Mouse (Mus musculus) brain, embryonic 14.5 days (tissue): Measurements from ENCODE around the gene Higd1c. TPM values are rescaled to one million over a fixed set of nuclear protein-coding genes. Genes with fewer than 3 reads are reported as not detected.
"Not testable (repeated sequence)": the region's sequence is repeated elsewhere in the genome, so short reads cannot be mapped to it uniquely, and the experiment has no call there.

Experiments
- DNase-seq: peaks from one replicate; pipeline ENCODE4 v3.0.0-alpha.2; 2011; ENCODE audit warnings: low read depth
- CTCF ChIP-seq: fragments of 200-500 bp; IDR thresholded peaks from 2 replicates; pipeline ENCODE4 v1.5.1; 2012; ENCODE audit warnings: inconsistent platforms, mild to moderate bottlenecking, moderate library complexity, borderline replicate concordance; ENCODE audit not compliant: insufficient read depth, insufficient read length; ENCODE audit errors: extremely low read depth
- POLR2A ChIP-seq: fragments of 200-500 bp; IDR thresholded peaks from 2 replicates; pipeline ENCODE4 v1.6.1; 2012; ENCODE audit warnings: mild to moderate bottlenecking, inconsistent platforms, borderline replicate concordance; ENCODE audit not compliant: poor library complexity, insufficient read depth, insufficient read length, severe bottlenecking; ENCODE audit errors: extremely low read depth
- polyA plus RNA-seq: library from polyadenylated mRNA; depleted of rRNA; stranded (reverse); fragments of >200 nt; gene quantifications from 2 replicates; pipeline ENCODE4 v1.2.3, GENCODE M21; 2012

The Higd1c gene
- polyA plus RNA-seq, 1 experiment, result not detected

- no peak for DNase-seq
- TF ChIP-seq POLR2A (no peak), CTCF (no peak)
Measured at GRCm38 (mm10) chr15:100345484-100345883, 18.9 kb upstream of the Higd1c start.

- TF ChIP-seq CTCF (no peak), POLR2A (no peak)
- peak; percentile 35 for DNase-seq
Measured at GRCm38 (mm10) chr15:100346761-100347160, 17.6 kb upstream of the Higd1c start.

DNA sequence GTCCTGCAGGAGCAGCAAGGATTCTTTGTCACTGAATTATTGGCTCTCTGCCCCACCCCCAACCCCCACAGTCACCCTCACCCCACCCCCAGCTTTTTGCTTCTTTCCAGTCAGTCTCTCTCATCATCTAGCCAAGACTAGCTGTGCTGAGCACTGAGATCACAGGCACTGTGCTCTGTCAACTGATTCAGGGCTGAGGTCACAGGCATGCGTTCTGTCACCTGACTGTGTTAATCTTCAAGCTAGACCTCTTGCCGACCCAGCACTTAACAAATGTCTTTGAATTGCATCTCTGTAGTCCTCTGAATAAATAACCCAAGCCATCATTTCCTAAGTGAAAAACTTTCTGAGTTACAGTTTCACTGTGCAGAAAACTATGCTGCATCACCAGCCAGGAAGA lies 14.8 kb upstream of the Higd1c start:
- DNase-seq, result no peak

GRCm38 (mm10) chr15:100351501-100352060 lies 12.8 kb upstream of the Higd1c start:
- TF ChIP-seq CTCF, result no peak
- TF ChIP-seq POLR2A, result no peak
- DNase-seq, result no peak

More for the DNA sequence above, 14.8 kb upstream of the Higd1c start:
- no peak for TF ChIP-seq POLR2A
- no peak for TF ChIP-seq CTCF

DNA sequence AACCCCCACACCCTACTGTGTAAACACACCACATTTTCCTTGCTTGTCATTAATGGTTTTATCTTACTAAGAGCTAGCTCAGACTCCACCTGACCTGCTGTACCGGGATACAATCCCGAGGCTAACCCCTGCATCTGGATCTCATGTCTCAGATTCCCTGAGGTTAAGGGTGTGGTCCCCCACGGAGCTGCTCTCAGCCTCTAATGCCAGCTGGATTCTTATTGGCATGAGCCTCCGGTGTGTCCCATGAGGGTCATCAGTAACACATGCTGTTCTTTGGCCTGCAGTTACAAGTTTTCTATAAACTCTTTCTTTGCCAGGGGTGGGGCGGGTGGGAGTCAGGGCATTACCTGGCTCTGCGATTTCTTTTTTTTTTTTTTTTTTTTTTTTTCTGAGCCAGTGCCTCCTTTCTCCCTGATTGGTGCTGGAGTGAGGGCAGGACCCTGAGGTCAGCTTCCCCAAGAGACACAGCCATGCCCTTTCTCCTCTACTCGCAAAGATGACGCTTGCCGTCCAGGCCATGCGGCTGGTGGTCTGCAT lies 11.6 kb upstream of the Higd1c start, which contains the start of the genes Methig1 and Mettl7a2:
TSS of gene Methig1 (plus strand) at position 439 of the 540 bp plus-strand sequence.
TSS of gene Mettl7a2 (plus strand) at position 490 of the 540 bp plus-strand sequence.
- TF ChIP-seq POLR2A (no peak), CTCF (no peak)
- DNase-seq, result no peak

DNA sequence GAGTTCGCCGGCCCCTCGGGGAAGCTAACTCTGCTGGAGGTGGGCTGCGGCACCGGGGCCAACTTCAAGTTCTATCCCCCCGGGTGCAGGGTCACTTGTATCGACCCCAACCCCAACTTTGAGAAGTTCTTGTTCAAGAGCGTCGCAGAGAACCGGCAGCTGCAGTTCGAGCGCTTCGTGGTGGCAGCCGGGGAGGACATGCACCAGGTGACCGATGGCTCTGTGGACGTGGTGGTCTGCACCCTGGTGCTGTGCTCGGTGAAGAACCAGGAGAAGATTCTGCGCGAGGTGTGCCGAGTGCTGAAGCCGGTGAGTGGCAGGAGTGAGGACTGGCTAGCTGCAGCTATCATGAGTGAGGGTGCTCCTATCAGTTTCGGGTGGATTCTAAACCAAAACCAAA lies 10.9 kb upstream of the Higd1c start:
- not testable (repeated sequence) for DNase-seq

DNA sequence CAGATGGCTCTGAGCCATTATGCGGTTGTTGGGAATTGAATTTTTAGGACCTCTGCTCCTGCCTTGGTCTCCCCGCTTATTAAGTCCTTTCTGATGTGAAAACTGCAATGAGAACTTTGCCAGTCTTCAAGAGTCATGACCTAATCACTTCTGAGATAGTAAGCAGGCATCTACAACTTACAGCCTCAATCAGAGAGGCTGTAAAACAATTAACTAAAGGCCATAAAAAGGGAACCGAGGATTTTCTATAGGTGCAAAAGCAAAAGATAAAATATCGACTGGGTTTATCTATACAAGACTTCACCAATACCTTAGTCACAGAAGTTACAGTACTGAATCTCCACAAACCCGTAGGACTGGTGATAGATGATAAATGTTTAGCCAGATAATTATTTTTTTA lies 8.5 kb upstream of the Higd1c start:
- TF ChIP-seq POLR2A (no peak), CTCF (no peak)
- no peak for DNase-seq

- not testable (repeated sequence) for DNase-seq
Measured at GRCm38 (mm10) chr15:100365967-100366366, 1.6 kb downstream of the Higd1c start.

- DNase-seq, result no peak
- TF ChIP-seq CTCF (no peak), POLR2A (no peak)
Measured at GRCm38 (mm10) chr15:100367119-100367518, 2.8 kb downstream of the Higd1c start.

- TF ChIP-seq POLR2A (no peak), CTCF (peak; percentile 71; the same call in 1 of the 2 replicates)
- peak; percentile 85 for DNase-seq
Measured at GRCm38 (mm10) chr15:100375066-100375465, 10.7 kb downstream of the Higd1c start.

GRCm38 (mm10) chr15:100377847-100378505 lies 13.6 kb downstream of the Higd1c start:
- DNase-seq, result not testable (repeated sequence)

DNA sequence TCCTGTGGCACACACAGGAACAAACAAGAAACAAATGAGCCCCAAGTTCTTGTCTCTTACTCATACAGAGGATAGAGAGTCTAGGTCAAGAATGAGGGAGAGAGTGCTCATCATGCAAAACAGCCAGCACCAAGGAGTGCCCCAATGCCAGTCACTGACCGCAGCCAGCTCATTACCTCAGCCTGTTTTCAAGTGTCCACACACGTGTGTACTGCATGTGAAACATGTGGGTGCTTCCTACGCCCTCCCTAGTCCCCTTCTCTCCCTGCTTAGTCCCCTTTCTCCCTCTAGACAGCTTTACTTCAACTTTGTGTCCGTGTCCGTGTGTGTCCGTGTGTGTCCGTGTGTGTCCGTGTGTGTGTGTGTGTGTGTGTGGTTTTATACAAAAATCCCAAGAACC lies 15.3 kb downstream of the Higd1c start:
- no peak for DNase-seq
- TF ChIP-seq CTCF (no peak), POLR2A (no peak)

GRCm38 (mm10) chr15:100380104-100380503 lies 15.8 kb downstream of the Higd1c start:
- no peak for DNase-seq
- TF ChIP-seq CTCF (no peak), POLR2A (no peak)

DNA sequence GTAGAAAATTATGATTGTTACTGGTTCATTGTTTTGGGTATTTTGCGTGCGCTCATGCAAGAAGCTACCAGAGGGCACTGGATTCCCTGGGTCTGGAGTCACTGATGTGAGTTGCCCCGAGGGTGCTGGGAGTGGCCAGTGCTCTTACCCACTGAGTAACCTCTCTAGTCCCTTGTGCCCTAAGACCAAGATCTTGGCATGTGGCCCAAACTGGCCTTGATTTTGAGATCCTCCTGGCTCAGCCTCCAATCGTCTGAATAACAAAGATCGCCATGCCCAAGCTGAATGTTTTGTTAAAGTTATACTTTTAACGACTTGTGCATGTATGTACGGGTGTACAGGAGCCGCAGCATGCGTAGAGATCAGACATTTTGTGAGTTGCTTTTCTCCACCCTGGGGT lies 21.4 kb downstream of the Higd1c start:
- DNase-seq, result no peak
- TF ChIP-seq CTCF (no peak), POLR2A (no peak)
